Mouse (Mus musculus): ENCODE results near the gene Sltm.
"Not testable (repeated sequence)": the region's sequence is repeated elsewhere in the genome, so short reads cannot be mapped to it uniquely, and the experiment has no call there.

Sltm gene

GRCm38 (mm10) chr9:70542305-70543041 lies at the start of gene Sltm:
Gene Sltm, plus strand, starts transcription at chr9:70542754.
- peak; percentile 98 for DNase-seq (ENCODE audit: low read depth, low spot score)

GRCm38 (mm10) chr9:70493038-70493437 lies 49.5 kb upstream of the Sltm start:
- DNase-seq (ENCODE audit: low read depth, low spot score), result no peak

- DNase-seq (ENCODE audit: low read depth, low spot score), result no peak
Observed at GRCm38 (mm10) chr9:70496990-70497389, 45.6 kb upstream of the Sltm start.

DNA sequence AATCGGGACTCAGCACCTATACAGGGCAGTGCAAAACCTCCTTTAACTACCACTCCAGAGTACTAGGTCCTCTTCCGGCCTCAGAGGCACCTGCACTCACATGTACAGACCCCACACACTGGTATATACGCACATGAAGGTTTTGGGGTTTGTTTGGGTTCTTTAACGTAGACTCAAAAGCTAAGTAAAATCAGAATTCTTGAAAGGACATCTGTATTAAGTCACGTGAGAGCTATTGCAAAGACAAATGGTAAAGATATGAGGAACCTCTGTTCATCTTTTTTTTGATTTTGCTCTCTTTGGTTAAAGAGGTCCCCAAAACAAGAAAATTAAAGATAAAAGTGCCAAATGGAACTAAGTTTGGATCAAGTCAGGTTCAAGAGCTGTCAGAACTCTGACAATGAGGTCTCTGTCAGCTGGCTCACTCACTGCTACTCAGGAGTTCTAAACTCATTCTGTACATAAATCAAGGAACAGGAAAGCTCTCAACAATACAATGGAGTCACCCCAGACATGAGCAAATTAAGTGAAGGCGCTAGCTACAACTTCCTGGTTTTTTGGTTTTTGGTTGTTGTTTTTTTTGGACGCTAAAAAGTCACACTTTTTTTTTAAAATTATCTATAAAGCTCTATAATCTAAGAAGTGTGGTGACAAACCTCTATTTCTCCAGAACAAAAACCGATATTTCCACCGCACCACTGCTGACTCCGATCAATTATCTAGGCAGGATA lies 40.1 kb upstream of the Sltm start:
- DNase-seq (ENCODE audit: low read depth, low spot score), result no peak

GRCm38 (mm10) chr9:70503015-70503603 lies 39.4 kb upstream of the Sltm start:
- peak; percentile 25 for DNase-seq (ENCODE audit: low read depth, low spot score)

- DNase-seq (ENCODE audit: low read depth, low spot score), result peak; percentile 99
Observed at GRCm38 (mm10) chr9:70503626-70504041, 38.9 kb upstream of the Sltm start, which contains the start of gene Rnf111. Gene Rnf111, minus strand, starts transcription at chr9:70503725.

DNA sequence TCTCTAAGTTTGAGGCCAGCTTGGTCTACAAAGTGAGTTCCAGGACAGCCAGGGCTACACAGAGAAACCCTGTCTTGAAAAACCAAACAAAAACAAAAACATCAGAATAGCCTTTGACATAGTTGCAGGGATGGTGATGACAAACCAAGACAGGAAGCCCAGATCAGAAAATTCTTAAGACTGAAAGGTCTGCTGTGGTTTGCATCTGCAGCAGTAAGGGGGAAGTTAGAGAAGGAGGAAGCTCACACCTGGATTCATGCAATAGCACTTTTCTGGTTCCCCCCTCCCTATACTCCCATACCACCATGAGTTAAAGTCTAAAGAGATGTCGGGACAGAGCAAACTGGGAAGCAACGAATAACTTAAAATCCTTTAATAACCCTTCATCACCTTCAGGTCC lies 36.4 kb upstream of the Sltm start:
- no peak for DNase-seq (ENCODE audit: low read depth, low spot score)

DNA sequence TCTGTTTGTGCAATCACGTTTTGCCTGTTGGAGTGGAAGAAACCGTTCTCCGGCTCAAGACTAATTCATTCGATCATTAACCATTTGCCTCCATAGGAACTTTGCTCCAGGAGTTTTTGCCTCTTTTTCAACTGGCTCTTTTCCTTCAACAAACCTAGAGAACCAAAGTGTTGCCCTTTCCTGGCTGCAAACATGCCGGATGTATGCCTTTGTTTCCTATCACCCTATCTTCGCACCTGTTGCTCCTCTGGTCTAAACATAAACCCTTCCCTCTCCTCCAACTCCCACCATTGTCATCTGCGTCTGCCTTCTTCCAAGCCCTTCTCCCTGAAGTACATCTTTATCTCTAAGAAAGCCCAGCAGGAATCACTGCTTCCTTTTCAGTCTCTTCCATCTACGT lies 35.8 kb upstream of the Sltm start:
- DNase-seq (ENCODE audit: low read depth, low spot score), result no peak

- DNase-seq (ENCODE audit: low read depth, low spot score), result no peak
Observed at GRCm38 (mm10) chr9:70509906-70510525, 32.5 kb upstream of the Sltm start.

DNA sequence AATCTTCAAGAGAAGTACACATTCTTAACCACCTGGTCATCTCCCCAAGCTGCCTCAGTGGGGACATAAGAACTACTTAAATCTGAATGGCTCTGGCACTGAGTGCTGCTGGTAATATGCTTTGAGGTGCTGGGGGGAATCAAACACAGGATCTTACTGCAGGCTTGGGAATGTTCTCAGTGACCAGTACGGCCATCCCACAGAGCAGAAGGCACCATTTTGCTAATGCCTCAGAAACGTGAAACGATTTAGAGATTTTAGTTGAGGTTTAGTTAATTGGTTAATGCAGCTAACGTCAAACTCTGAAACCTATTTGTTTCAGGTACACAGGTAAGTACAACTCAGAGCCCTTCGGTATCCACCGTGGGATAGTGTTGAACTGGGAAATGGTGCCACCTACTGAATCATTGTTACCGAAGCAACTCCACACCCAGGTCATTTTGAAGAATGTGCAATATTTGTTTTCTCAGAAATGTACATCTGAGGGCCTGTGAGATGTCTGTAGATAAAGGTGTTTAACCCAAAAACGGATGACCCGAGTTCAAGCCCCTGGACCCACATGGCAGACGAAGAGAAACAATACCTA lies 31.5 kb upstream of the Sltm start:
- DNase-seq (ENCODE audit: low read depth, low spot score), result peak; percentile 30

DNA sequence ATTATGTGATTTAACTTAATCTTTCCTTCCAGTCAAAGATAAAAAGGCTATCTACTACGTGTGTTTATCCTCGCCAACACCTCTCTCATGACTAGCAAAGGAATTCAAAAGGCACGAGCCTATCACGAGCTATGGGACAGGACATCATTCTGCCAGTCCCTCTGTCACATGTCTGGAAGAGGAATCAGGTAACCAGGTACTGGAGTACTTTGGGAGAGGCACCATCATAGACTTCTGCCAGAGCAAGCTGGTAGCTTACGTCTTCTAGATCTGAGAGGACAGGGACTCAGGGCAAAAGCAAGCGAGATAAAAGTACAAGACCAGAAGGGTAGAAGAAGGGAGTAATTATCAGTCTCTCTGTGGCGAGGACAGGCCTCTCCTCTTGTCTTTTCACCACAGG lies 30.9 kb upstream of the Sltm start:
- DNase-seq (ENCODE audit: low read depth, low spot score), result no peak

DNA sequence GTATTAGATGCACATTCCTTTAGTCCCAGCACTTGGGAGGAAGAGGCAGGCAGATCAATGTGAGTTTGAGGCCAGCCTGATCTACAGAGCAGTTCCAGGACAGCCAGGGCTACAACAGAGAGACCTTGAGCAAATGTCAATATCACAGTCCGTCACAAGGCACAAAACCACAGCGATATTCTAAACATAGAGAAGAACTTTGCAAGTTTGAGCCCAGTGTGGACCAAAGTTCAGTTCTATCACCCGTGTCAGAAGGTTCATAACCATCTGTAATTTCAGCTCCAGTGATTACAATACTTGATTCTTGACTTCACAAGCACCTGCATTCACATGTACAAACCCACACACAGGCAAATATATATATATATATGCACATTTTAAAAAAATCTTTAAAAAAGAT lies 21.9 kb upstream of the Sltm start:
- DNase-seq (ENCODE audit: low read depth, low spot score), result no peak

DNA sequence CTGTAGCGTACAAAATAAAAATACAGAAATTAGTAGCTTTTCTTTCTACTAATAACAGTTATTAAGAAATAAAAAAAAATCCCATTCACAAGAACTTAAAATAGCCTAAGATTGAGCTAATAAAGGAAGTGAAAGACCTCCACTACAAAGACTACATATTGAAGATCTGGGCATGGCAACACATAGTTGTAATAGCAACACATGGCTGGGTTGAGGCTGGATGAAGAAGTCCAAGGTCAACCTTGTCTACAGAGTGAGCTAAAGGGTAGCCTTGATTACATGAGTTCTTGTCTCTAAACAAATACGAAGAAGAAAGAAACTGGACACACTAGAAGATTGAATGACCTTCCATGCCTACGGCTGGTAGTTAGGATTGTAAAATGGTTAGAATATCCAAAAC lies 18.7 kb upstream of the Sltm start:
- DNase-seq (ENCODE audit: low read depth, low spot score), result no peak

- DNase-seq (ENCODE audit: low read depth, low spot score), result no peak
Observed at GRCm38 (mm10) chr9:70524366-70524765, 18.2 kb upstream of the Sltm start.

- DNase-seq (ENCODE audit: low read depth, low spot score), result no peak
Observed at GRCm38 (mm10) chr9:70533328-70533727, 9.2 kb upstream of the Sltm start.

- no peak for DNase-seq (ENCODE audit: low read depth, low spot score)
Observed at GRCm38 (mm10) chr9:70541584-70541983, 970 bp upstream of the Sltm start.

- no peak for DNase-seq (ENCODE audit: low read depth, low spot score)
Observed at GRCm38 (mm10) chr9:70543048-70543880, 710 bp downstream of the Sltm start.

DNA sequence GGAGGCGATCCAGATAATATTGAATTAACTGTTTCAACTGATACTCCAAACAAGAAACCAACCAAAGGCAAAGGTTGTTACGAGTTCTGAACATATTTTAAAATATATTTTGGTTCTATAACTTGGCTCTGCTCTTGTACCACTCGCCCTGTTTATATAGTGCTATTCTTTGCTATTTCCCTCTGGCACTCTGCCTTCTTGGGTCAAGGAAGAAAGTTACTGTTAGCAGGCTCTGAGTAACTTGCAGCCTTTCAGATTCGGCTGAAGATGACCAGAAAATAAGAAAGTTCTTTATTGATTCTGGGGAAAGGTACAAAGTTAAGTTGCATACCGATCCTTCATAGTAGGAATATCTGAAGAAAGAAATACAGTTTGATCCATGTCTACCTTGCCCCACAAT lies 1.4 kb downstream of the Sltm start:
- no peak for DNase-seq (ENCODE audit: low read depth, low spot score)

- no peak for DNase-seq (ENCODE audit: low read depth, low spot score)
Observed at GRCm38 (mm10) chr9:70544831-70545230, 2.3 kb downstream of the Sltm start.

DNA sequence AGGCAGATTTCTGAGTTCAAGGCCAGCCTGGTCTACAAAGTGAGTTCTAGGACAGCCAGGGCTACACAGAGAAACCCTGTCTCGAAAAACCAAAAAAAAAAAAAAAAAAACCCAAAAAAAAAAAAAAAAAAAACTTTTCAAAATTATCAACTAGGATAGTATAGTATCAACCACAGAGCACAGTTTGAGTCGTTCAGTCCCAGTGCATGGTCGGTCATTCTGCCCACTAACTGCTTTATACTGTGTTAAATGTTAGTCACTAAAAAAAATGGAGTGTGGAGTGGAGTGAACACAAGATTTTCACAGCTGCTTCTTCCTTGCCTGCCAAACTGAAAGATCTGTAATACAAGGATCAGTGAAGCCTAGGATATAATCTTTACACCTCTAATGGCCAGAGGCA lies 4.0 kb downstream of the Sltm start:
- DNase-seq (ENCODE audit: low read depth, low spot score), result not testable (repeated sequence)

DNA sequence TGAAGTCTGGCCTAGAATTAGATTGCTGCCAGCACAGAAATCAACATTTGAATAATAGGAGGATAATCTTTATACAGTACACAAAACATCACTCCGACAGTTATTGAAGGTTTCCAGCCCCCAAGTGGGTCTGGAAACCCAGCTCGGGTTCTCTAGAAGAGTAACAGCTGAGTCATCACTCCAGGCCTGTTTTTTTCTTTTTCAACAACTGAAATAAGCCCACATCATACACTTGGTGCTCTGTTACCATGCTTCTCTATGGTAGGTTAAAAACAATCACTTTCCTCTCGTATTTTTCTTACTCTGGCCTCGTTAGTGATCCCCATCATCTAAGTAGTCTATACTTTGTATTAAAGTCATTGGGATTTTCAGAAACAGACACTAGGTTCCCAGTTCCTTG lies 5.8 kb downstream of the Sltm start:
- peak; percentile 24 for DNase-seq (ENCODE audit: low read depth, low spot score)
